Mouse (Mus musculus): Measurements from ENCODE around the gene Rxfp4. TPM values are rescaled to one million over a fixed set of nuclear protein-coding genes. Genes with fewer than 3 reads are reported as not detected.

Gene Rxfp4
- polyA plus RNA-seq, 1 experiment from 2014 or later: not detected

GRCm38 (mm10) chr3:88683814-88684213 is 30.9 kb upstream of the Rxfp4 start:
- no peak for ATAC-seq
- no peak overlapping the region for H3K4me3 ChIP-seq (replicated peaks)
- H3K4me1 ChIP-seq (replicated peaks): peaks cover 4% of the 10 kb centered on the region
- no peak overlapping the region; the same call in 1 of the 2 replicates for H3K4me2 ChIP-seq (replicated peaks)
- H3K9me3 ChIP-seq: no peaks in the 10 kb centered on the region
- H3K36me3 ChIP-seq: no peaks in the 10 kb centered on the region; the same call in 1 of the 2 replicates
- H3K9ac ChIP-seq: no peak overlapping the region
- 79% methylated on average over 2 of the region's 2 CpGs for WGBS
- H3K27me3 ChIP-seq (replicated peaks): no peaks in the 10 kb centered on the region
- H3K27ac ChIP-seq: peak overlapping the region; percentile 48

DNA sequence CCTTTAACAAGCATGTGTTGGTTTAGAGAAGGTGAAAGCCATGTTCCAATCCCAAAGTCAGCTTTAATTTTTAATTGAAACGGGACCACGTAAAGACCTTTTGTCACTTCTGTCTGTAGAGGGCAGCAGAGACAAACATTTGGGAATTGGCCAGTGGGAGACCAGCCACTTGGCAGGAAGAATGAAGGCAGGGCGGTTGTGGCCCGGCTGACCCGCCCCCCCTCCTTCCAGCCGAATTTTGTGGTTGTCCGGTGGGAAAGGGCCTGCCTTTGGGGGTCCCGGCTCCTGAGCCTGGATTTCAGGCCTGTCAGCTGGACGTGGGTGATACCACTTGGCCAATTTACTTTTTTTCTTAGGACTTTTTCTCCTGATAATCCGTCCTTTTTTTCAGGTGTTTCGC is 24.5 kb upstream of the Rxfp4 start:
- H3K9ac ChIP-seq: peak overlapping the region; percentile 35; the same call in 1 of the 2 replicates
- 10% methylated on average over 11 of the region's 11 CpGs for WGBS
- ATAC-seq: peak; percentile 85
- peak overlapping the region; percentile 27 for H3K4me3 ChIP-seq (replicated peaks)
- no peaks in the 10 kb centered on the region for H3K27me3 ChIP-seq (replicated peaks)
- H3K9me3 ChIP-seq: no peaks in the 10 kb centered on the region
- H3K27ac ChIP-seq: no peak overlapping the region
- H3K36me3 ChIP-seq: no peaks in the 10 kb centered on the region
- no peaks in the 10 kb centered on the region for H3K4me1 ChIP-seq (replicated peaks)
- peak overlapping the region; percentile 63 for H3K4me2 ChIP-seq (replicated peaks)

- H3K27ac ChIP-seq: no peak overlapping the region
- no peak overlapping the region for H3K4me2 ChIP-seq (replicated peaks)
- no peak overlapping the region for H3K4me3 ChIP-seq (replicated peaks)
- no peaks in the 10 kb centered on the region for H3K4me1 ChIP-seq (replicated peaks)
- ATAC-seq: no peak
- no peak overlapping the region for H3K9ac ChIP-seq
- no peaks in the 10 kb centered on the region for H3K36me3 ChIP-seq
- H3K27me3 ChIP-seq (replicated peaks): no peaks in the 10 kb centered on the region
- 77% methylated on average over 4 of the region's 4 CpGs for WGBS
- no peaks in the 10 kb centered on the region for H3K9me3 ChIP-seq
Observed at GRCm38 (mm10) chr3:88664095-88664494, 11.2 kb upstream of the Rxfp4 start.

DNA sequence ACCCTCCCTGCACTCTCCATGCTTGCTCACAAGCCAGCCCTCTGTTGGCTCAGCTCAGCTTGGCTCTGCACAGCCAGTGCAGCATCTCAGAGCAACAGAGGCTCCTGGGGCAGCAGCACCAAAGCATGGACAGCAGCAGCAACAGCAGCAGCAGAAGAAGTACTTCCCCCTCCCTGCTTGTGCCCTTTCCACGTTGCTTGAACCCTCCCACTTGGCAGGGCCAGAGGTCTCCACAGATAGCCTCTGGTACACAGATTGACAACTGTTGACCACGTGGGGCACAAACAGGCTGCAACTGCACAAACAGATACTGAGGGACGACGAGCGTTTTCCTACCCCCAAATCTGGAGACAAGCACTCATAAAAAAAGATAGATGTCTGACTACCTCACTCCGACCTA is 6.9 kb upstream of the Rxfp4 start:
- Histone ChIP-seq H3K4me3 (replicated peaks) (no peak overlapping the region), H3K4me1 (replicated peaks) (no peaks in the 10 kb centered on the region), H3K27ac (no peak overlapping the region), H3K27me3 (replicated peaks) (no peaks in the 10 kb centered on the region), H3K4me2 (replicated peaks) (no peak overlapping the region), H3K36me3 (no peaks in the 10 kb centered on the region), H3K9me3 (no peaks in the 10 kb centered on the region), H3K9ac (no peak overlapping the region)
- no peak for ATAC-seq
- 27% methylated on average over 6 of the region's 6 CpGs for WGBS

- Histone ChIP-seq H3K4me3 (replicated peaks) (no peak overlapping the region), H3K27me3 (replicated peaks) (no peaks in the 10 kb centered on the region), H3K4me1 (replicated peaks) (no peaks in the 10 kb centered on the region), H3K27ac (no peak overlapping the region), H3K9me3 (no peaks in the 10 kb centered on the region), H3K4me2 (replicated peaks) (no peak overlapping the region), H3K9ac (no peak overlapping the region), H3K36me3 (no peaks in the 10 kb centered on the region)
- 45% methylated on average over 5 of the region's 5 CpGs for WGBS
- ATAC-seq: no peak
Observed at GRCm38 (mm10) chr3:88658441-88659127, 5.6 kb upstream of the Rxfp4 start.

DNA sequence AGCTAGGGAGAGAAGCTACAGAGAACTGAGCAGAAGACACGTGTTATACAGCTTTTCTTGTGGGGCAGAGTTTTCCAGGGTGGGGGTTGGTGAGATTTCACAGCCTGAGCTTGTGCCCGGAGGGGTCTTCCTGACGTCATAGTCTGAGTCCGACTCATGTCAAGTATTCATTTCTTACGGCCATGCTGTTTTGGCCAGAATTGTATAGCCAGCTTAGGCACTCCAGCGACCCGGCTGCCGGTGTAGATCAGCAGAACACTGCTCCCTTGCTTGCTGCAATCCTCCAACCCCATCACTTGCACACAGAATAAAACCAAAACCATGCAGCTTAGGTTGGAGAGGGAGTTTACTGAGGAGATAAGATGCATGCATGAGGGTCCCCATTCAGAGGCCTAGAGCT is 2.7 kb upstream of the Rxfp4 start:
- H3K9me3 ChIP-seq: no peaks in the 10 kb centered on the region
- no peak for ATAC-seq
- WGBS: 78% methylated on average over 8 of the region's 8 CpGs

GRCm38 (mm10) chr3:88654621-88655020 is 1.7 kb upstream of the Rxfp4 start:
- Histone ChIP-seq H3K4me1 (replicated peaks) (peaks cover 9% of the 10 kb centered on the region; the same call in 1 of the 2 replicates), H3K36me3 (no peaks in the 10 kb centered on the region), H3K4me2 (replicated peaks) (no peak overlapping the region), H3K9me3 (no peaks in the 10 kb centered on the region), H3K9ac (no peak overlapping the region), H3K27me3 (replicated peaks) (no peaks in the 10 kb centered on the region), H3K27ac (no peak overlapping the region), H3K4me3 (replicated peaks) (no peak overlapping the region)
- 74% methylated on average over 4 of the region's 4 CpGs for WGBS
- no peak for ATAC-seq

More for the DNA sequence above, 2.7 kb upstream of the Rxfp4 start:
- Histone ChIP-seq H3K9ac (no peak overlapping the region), H3K27ac (no peak overlapping the region), H3K4me3 (replicated peaks) (no peak overlapping the region), H3K4me2 (replicated peaks) (no peak overlapping the region), H3K4me1 (replicated peaks) (peaks cover 9% of the 10 kb centered on the region; the same call in 1 of the 2 replicates), H3K36me3 (no peaks in the 10 kb centered on the region), H3K27me3 (replicated peaks) (no peaks in the 10 kb centered on the region)

- Histone ChIP-seq H3K36me3 (no peaks in the 10 kb centered on the region), H3K4me1 (replicated peaks) (peaks cover 9% of the 10 kb centered on the region; the same call in 1 of the 2 replicates), H3K4me2 (replicated peaks) (no peak overlapping the region), H3K27ac (no peak overlapping the region), H3K9me3 (no peaks in the 10 kb centered on the region), H3K9ac (no peak overlapping the region), H3K4me3 (replicated peaks) (no peak overlapping the region), H3K27me3 (replicated peaks) (no peaks in the 10 kb centered on the region)
- no peak for ATAC-seq
- 67% methylated on average over 6 of the region's 6 CpGs for WGBS
Observed at GRCm38 (mm10) chr3:88653516-88654370, 801 bp upstream of the Rxfp4 start.

GRCm38 (mm10) chr3:88651669-88652618 is 998 bp downstream of the Rxfp4 start:
- H3K4me3 ChIP-seq (replicated peaks): no peak overlapping the region
- peaks cover 11% of the 10 kb centered on the region for H3K36me3 ChIP-seq
- no peaks in the 10 kb centered on the region for H3K9me3 ChIP-seq
- H3K4me2 ChIP-seq (replicated peaks): no peak overlapping the region
- peaks cover 9% of the 10 kb centered on the region; the same call in 1 of the 2 replicates for H3K4me1 ChIP-seq (replicated peaks)
- H3K9ac ChIP-seq: no peak overlapping the region
- 75% methylated on average over 18 of the region's 18 CpGs for WGBS
- H3K27me3 ChIP-seq (replicated peaks): no peaks in the 10 kb centered on the region
- no peak overlapping the region for H3K27ac ChIP-seq
- ATAC-seq: peak; percentile 36; the same call in 1 of the 2 replicates

- H3K4me3 ChIP-seq (replicated peaks): no peak overlapping the region
- H3K27ac ChIP-seq: no peak overlapping the region
- WGBS: 67% methylated on average over 13 of the region's 13 CpGs
- peaks cover 21% of the 10 kb centered on the region for H3K36me3 ChIP-seq
- no peaks in the 10 kb centered on the region for H3K9me3 ChIP-seq
- no peaks in the 10 kb centered on the region for H3K27me3 ChIP-seq (replicated peaks)
- H3K4me2 ChIP-seq (replicated peaks): no peak overlapping the region
- H3K4me1 ChIP-seq (replicated peaks): peaks cover 9% of the 10 kb centered on the region; the same call in 1 of the 2 replicates
- no peak overlapping the region for H3K9ac ChIP-seq
- ATAC-seq: no peak
Observed at GRCm38 (mm10) chr3:88650713-88651504, 2.0 kb downstream of the Rxfp4 start.

DNA sequence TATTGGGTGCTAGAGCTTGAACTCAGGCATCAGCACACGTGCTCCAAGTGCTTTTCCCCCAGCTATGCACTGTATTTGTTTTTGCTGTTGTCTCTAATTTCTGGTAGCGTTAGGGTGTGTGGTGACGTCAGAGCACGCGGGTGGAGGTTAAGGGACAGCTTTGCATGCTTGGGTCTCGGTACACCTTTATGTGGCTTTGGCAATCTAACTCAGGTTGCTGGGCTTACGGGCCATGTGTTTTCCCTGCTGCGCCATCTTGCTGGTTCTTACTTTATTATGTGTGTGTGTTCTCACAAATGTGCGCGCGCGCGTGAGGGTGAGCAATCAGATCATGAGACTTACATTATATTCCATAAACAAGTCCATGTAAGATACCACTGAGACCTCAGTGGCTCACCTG is 3.0 kb downstream of the Rxfp4 start:
- H3K27ac ChIP-seq: no peak overlapping the region
- no peak for ATAC-seq
- H3K4me3 ChIP-seq (replicated peaks): no peak overlapping the region
- H3K27me3 ChIP-seq (replicated peaks): no peaks in the 10 kb centered on the region
- no peaks in the 10 kb centered on the region for H3K9me3 ChIP-seq
- H3K4me1 ChIP-seq (replicated peaks): peaks cover 9% of the 10 kb centered on the region; the same call in 1 of the 2 replicates
- WGBS: 94% methylated on average over 13 of the region's 13 CpGs
- H3K4me2 ChIP-seq (replicated peaks): no peak overlapping the region
- peaks cover 23% of the 10 kb centered on the region for H3K36me3 ChIP-seq
- H3K9ac ChIP-seq: no peak overlapping the region
